Mouse (Mus musculus): ENCODE measurements around the gene Strip2.

The Strip2 gene

GRCm38 (mm10) chr6:30005851-30006250, 89.0 kb downstream of the Strip2 start:
- no peak for DNase-seq (ENCODE audit: low spot score in 2 of 2)

DNA sequence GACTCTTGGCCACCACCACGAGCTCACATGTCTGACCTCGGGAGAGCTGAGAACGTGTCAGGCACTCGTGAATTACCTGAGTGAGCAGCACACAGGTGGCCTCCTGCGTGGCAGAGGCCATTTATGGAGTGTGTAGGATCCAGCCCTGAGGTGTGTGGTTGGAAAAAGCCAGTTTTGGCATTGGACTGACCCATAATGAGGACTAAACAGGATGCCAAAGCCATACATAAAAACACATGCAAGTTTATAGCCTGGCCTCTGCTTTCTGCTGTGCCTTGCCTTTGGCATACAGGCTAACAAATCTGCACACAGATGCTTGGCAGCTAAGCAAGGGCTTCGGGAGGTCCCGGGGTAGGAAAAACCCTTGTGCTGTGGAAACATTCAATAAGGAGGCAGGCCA, 92.4 kb downstream of the Strip2 start:
- no peak for DNase-seq (ENCODE audit: low spot score in 2 of 2)

Measured in urinary bladder, adult 18-20 months (tissue).